Mouse (Mus musculus) limb, embryonic 14.5 days (tissue): Measurements from ENCODE around the gene Anxa6. TPM values are rescaled to one million over a fixed set of nuclear protein-coding genes. Genes with fewer than 3 reads are reported as not detected.

Experiments
- ATAC-seq: fragments of 200-750 bp; cut with Nextera tagmentation; 2 replicates; pipeline ENCODE4 v1.8.0; 2017; ENCODE audit warnings: low read depth, moderate number of reproducible peaks, moderate TSS enrichment; ENCODE audit not compliant: low FRiP score
- DNase-seq: peaks from one replicate; pipeline ENCODE4 v3.0.0-alpha.2; 2015; ENCODE audit warnings: low spot score
- H3K27ac ChIP-seq: fragments of 300-500 bp; sonication (generic); replicated peaks from 2 replicates; pipeline ENCODE4 v1.5.1; 2014; ENCODE audit warnings: low read depth, mild to moderate bottlenecking, low read length, moderate library complexity, mixed read lengths
- H3K27me3 ChIP-seq: fragments of 300-500 bp; sonication (generic); 2 replicates; pipeline ENCODE4 v1.6.1; 2014; ENCODE audit warnings: low read length, mixed read lengths; ENCODE audit not compliant: control insufficient read depth, insufficient read depth
- H3K36me3 ChIP-seq: fragments of 300-500 bp; sonication (generic); 2 replicates; pipeline ENCODE4 v1.6.1; 2014; ENCODE audit warnings: mild to moderate bottlenecking, low read length, moderate library complexity, mixed read lengths; ENCODE audit not compliant: control insufficient read depth, insufficient read depth
- H3K4me1 ChIP-seq: fragments of 300-500 bp; sonication (generic); 2 replicates; pipeline ENCODE4 v1.6.1; 2014; ENCODE audit warnings: antibody characterized with exemption, low read length, mixed read lengths; ENCODE audit not compliant: control insufficient read depth, insufficient read depth
- H3K4me2 ChIP-seq: fragments of 300-500 bp; sonication (generic); replicated peaks from 2 replicates; pipeline ENCODE4 v1.6.1; 2014; ENCODE audit warnings: low read depth, mild to moderate bottlenecking, low read length, moderate library complexity; ENCODE audit not compliant: severe bottlenecking
- H3K4me3 ChIP-seq: fragments of 300-500 bp; sonication (generic); replicated peaks from 2 replicates; pipeline ENCODE4 v1.5.1; 2014; ENCODE audit warnings: low read length
- H3K9ac ChIP-seq: fragments of 300-500 bp; sonication (generic); 2 replicates; pipeline ENCODE4 v1.6.1; 2014; ENCODE audit warnings: mild to moderate bottlenecking, low read depth, low read length, moderate library complexity; ENCODE audit not compliant: severe bottlenecking
- H3K9me3 ChIP-seq: fragments of 300-500 bp; sonication (generic); 2 replicates; pipeline ENCODE4 v1.6.1; 2016; ENCODE audit warnings: low read length; ENCODE audit not compliant: control insufficient read depth
- POLR2A ChIP-seq: fragments of 200-500 bp; IDR thresholded peaks from 2 replicates; pipeline ENCODE4 v1.8.0; 2012; ENCODE audit warnings: inconsistent platforms, mild to moderate bottlenecking, moderate library complexity, borderline replicate concordance; ENCODE audit not compliant: insufficient read depth, insufficient read length; ENCODE audit errors: extremely low read depth
- WGBS: fragments of 180-500 bp; shearing (Covaris S2); extraction: QIAGEN DNeasy Blood & Tissue Kit; methylation state at CpG from one replicate; pipeline ENCODE4 v1.1.7; 2014; 5-methylcytosine and 5-hydroxymethylcytosine counted together
- polyA plus RNA-seq, 2 experiments: library from polyadenylated mRNA; depleted of rRNA in 1 of 2; stranded (reverse) in 1 of 2; unstranded in 1 of 2; fragments of >200 nt; fragmentation: Nextera tagmentation in 1 of 2; extraction: Ambion mirVana in 1 of 2; gene quantifications; 2 replicates each; pipeline versions ENCODE4 v1.2.1 to v1.2.3; 2012 to 2014

The Anxa6 gene
- polyA plus RNA-seq, 2 experiments, result 281 to 390 TPM

DNA sequence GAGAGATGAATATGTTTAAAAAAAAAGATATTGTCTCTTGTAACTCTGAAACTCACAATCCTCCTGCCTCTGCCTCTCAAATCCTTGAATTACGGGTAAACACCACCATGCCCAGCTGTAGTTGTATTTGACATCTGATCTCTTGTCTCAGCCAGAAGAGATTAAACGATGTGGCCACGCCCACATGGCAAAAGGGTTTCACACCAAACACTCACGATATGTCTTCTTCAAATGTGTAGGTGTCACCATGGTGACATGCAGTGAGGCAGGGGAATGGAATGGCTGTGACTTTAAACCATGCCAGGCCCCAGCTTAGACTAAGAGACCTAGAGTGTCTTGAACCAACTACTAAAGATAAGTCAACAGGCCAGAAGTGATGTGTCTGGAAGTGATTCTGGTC, 33.7 kb upstream of the Anxa6 start:
- Histone ChIP-seq H3K9ac (no peak overlapping the region), H3K27ac (no peak overlapping the region), H3K9me3 (no peaks in the 10 kb centered on the region), H3K36me3 (no peaks in the 10 kb centered on the region), H3K4me1 (no peaks in the 10 kb centered on the region), H3K4me2 (no peak overlapping the region), H3K27me3 (no peaks in the 10 kb centered on the region), H3K4me3 (no peak overlapping the region)
- 54% methylated on average over 4 of the region's 4 CpGs for WGBS
- no peak for ATAC-seq
- no peak for TF ChIP-seq POLR2A
- no peak for DNase-seq

DNA sequence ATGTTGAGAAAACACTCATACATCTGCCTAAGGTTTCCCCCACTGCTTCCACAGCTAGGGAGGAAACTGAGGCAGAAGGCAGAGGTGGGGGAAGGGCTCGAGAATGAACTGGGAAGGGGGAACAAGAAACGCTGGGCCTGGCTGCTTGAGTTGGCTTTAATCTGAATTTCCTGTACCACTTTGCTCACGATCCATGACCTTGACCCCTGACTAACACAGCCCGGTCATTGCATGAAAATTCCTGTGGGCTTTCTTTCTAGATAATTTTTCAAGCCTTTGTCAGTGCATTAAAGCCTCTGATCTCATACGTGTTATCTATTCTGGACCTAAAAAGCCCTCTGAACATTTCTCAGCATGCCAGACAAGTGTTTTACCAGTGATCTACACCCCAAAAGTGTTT, 29.6 kb upstream of the Anxa6 start:
- Histone ChIP-seq H3K9ac (no peak overlapping the region), H3K27me3 (no peaks in the 10 kb centered on the region), H3K9me3 (no peaks in the 10 kb centered on the region), H3K4me1 (no peaks in the 10 kb centered on the region), H3K27ac (no peak overlapping the region), H3K4me2 (no peak overlapping the region), H3K4me3 (no peak overlapping the region), H3K36me3 (no peaks in the 10 kb centered on the region)
- DNase-seq (no peak), ATAC-seq (no peak)
- TF ChIP-seq POLR2A, result no peak
- WGBS, result 45% methylated on average over 5 of the region's 5 CpGs

DNA sequence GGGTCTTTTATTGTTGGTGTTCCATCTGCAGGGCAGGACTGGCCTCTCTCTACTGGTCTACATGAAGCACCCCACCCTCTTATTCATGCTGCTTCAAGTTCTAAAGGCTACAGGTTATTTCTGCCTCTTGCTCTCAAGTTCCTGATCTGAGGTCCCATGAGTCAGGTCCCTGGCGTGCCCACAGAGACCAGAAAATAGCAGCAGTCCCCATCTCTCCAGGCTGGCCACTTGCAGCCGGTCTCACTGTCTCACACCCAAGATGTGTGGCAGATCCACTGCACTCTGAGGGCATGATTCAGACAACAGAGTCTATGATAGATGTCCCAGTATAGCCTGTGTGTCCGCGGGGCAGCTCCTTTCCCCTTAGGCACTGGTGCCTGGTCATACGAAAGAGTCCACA, 27.6 kb upstream of the Anxa6 start:
- no peak overlapping the region for H3K27ac ChIP-seq
- H3K9ac ChIP-seq, result no peak overlapping the region
- no peaks in the 10 kb centered on the region for H3K4me1 ChIP-seq
- 83% methylated on average over 5 of the region's 5 CpGs for WGBS
- H3K36me3 ChIP-seq, result no peaks in the 10 kb centered on the region
- DNase-seq, result no peak
- no peaks in the 10 kb centered on the region for H3K9me3 ChIP-seq
- H3K4me2 ChIP-seq, result no peak overlapping the region
- no peak for ATAC-seq
- H3K27me3 ChIP-seq, result no peaks in the 10 kb centered on the region
- no peak for TF ChIP-seq POLR2A
- H3K4me3 ChIP-seq, result no peak overlapping the region

DNA sequence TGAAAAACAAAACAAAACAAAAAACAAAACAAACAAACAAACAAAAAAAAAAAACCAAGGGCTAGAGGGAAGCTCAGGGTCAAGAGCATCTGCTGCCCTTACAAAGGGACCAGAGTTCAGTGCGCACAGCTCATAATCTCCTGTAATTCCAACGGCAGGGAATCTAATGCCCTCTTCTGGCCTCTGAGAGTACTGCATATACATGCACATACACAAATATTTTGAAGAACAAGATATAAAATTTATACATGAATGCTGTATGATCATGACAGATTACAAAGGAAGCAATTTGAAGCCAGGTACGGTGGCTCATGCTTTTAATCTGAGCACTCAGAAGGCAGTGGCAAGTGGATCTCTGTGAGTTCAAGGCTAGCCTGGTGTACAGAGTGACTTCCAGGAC, 24.3 kb upstream of the Anxa6 start:
- 83% methylated on average over 3 of the region's 3 CpGs for WGBS

DNA sequence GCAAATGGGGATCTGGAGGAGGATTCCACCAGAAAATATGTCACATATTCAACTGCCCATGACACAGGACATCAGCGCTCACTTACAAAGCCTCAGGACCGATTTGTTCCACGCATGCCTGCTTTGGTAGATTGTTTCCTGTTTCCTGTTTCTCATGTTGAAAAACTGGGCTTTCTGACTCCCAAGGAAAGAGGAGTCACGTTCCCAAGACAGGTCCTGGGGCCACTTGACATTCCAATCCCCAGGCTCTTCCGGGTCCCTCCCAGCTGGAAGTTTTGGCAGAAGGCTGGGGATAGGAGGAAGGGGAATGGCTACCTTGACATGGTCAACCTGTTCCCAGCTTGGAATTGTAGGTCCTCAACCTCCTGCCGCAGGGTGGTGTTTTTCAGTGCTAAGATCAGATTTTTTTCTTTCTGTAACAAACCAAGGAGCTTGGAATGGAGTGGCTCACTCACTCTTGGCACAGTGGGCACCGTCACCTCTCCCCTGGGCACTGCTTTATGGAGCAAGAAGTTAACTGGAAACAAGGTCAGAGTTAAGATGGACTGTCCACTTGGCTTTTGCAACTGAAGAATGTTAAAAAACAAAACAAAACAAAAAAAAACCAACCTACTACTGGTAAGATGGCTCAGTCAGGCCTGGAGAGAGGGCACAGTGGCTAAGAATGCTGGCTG, 17.7 kb upstream of the Anxa6 start:
- H3K27me3 ChIP-seq, result no peaks in the 10 kb centered on the region
- H3K4me1 ChIP-seq, result no peaks in the 10 kb centered on the region
- H3K9ac ChIP-seq, result no peak overlapping the region
- TF ChIP-seq POLR2A, result no peak
- WGBS, result 77% methylated on average over 7 of the region's 7 CpGs
- no peaks in the 10 kb centered on the region for H3K9me3 ChIP-seq
- H3K4me3 ChIP-seq, result no peak overlapping the region
- no peak overlapping the region for H3K4me2 ChIP-seq
- H3K36me3 ChIP-seq, result no peaks in the 10 kb centered on the region
- ATAC-seq (no peak), DNase-seq (no peak)
- H3K27ac ChIP-seq, result no peak overlapping the region

More for the DNA sequence above, 24.3 kb upstream of the Anxa6 start:
- no peaks in the 10 kb centered on the region for H3K36me3 ChIP-seq
- no peak overlapping the region for H3K9ac ChIP-seq
- no peaks in the 10 kb centered on the region for H3K27me3 ChIP-seq
- H3K4me1 ChIP-seq, result no peaks in the 10 kb centered on the region
- H3K4me2 ChIP-seq, result no peak overlapping the region
- H3K27ac ChIP-seq, result no peak overlapping the region
- DNase-seq (no peak), ATAC-seq (no peak)
- no peaks in the 10 kb centered on the region for H3K9me3 ChIP-seq
- H3K4me3 ChIP-seq, result no peak overlapping the region
- TF ChIP-seq POLR2A, result no peak
